Mouse (Mus musculus) granulocyte monocyte progenitor cell, adult 5-6 weeks (primary cell): Measurements from ENCODE around the gene Bcl3. TPM values are rescaled to one million over a fixed set of nuclear protein-coding genes. Genes with fewer than 3 reads are reported as not detected.

Source experiments
- ATAC-seq: replicated peaks from 2 replicates; pipeline ENCODE4 v1.8.0; 2016; ENCODE audit warnings: mild to moderate bottlenecking, moderate TSS enrichment, inconsistent platforms; ENCODE audit not compliant: poor library complexity, severe bottlenecking
- total RNA-seq, 2 experiments: library from RNA; stranded (forward) in 1 of 2; stranded (reverse) in 1 of 2; fragments of 200-712, 200-1000 nt in 1 of 2; fragments of >200 nt in 1 of 2; fragmentation: Nextera tagmentation in 1 of 2; gene quantifications; 2 replicates each; pipeline ENCODE4 v1.2.3; 2014 to 2017

The Bcl3 gene
- total RNA-seq, 2 experiments from 2014 or later = 0.57 to 8.5 TPM

GRCm38 (mm10) chr7:19777049-19777723 lies 45.4 kb downstream of the Bcl3 start:
- 0 out of 2 replicates have a peak, but pooled peaks have one; percentile 20 for ATAC-seq

GRCm38 (mm10) chr7:19771682-19772081 lies 50.9 kb downstream of the Bcl3 start:
- no peak for ATAC-seq

- no peak for ATAC-seq
Measured at GRCm38 (mm10) chr7:19770984-19771391, 51.6 kb downstream of the Bcl3 start, which contains the start of gene Bcam. TSS of gene Bcam (minus strand) at chr7:19771016.

DNA sequence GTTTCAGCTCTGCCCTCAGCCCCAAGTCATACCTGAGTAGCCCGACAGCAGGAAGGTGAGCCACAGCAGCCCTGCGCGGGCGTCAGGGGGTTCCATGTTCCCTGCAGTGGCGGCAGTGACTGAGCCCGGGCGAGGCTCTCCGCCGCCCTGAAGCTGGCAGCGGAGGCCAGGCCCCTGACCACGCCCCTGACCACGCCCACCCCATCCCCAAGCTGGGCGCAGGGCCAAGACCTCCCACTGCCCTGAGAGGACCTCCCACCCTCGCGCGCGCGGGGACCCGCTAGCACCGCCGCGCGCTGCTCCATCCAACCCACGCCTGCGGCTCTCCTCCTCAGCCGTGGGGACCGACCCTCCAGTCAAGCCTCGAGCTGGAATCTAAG lies 52.2 kb downstream of the Bcl3 start:
- peak; percentile 63 for ATAC-seq

DNA sequence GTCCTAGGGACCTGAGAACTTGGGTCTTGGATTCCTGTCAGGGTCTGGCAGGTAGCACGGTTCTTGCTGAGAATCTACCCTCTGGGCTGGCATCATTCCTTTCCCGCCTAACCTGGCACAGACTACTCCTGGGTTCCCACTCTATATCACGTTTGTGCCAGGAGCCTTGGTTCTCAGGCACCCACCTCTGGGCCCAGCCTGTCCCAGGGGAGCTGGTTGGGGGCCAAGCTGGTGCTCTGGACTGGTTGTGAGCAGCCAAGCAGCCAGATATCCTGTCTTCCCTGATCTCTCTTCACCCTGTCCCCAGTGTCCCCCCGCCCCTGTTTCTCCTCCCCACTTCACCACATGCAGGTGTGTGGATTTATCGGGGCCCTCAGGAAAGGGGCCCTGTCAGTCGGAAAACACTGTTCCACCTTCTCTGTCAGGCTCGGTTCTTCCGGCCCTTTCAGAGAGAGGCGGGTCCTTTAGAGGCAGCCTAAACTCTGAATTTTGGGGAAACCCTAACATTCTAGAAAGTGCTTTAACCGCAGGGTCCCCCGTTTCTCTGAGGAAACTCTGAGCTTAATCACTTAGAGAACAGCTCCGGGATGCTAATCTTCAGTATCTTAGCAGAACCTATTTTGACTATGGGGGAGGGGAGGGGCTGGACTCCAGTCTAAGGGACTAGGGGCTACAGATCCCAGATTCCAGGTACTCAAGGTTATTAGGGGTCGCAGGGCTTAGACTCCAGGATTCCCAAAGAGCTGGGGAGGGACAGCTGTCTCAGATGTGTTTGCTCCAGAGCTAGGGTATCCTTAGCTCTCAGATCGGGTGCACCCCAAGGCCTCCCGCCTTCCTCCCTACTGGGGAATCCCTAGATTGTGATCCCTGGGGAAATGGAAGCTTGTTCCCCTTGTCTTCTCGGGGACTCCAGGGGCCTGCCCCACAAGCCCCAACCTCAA lies 52.9 kb downstream of the Bcl3 start:
- ATAC-seq = no peak

DNA sequence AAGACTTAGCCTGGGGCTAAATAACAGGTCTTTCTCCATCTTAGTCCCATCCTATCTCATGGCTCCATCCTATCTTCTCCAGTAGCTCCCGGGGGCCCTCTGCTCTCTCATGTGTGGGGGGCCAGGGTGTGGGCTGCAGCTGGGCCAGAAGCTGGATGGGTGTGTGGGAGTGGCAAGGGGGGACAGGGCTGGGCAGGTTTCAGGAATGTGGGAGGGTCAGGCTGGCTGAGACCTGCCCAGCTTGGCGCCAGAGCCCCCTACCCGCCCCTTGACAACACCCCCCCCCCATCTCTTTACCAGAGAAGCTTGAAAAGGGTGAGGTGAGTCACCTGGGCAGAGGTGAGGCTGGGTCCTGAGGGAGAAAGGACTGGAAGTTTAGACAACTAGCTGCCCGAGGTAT lies 53.6 kb downstream of the Bcl3 start:
- no peak for ATAC-seq

DNA sequence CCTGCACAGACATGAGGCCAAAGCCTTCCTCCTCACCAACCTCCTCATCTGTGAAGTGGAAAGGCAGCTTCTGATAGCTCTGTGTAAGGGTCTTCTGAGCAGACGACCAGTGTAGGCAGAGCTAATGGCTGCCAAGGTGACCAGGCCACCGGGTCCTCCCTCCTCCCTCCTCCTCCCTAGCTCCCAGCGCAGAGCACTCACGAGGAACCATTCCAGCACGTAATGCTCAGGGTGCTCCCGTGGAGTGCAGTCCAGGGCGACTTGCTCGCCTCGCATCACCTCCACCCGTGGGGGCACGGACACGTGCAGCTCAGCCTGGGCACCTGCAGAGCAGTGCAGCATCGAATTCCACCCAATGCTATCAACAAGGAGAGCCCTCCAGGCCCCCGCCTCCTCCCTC lies 54.3 kb downstream of the Bcl3 start:
- no peak for ATAC-seq

DNA sequence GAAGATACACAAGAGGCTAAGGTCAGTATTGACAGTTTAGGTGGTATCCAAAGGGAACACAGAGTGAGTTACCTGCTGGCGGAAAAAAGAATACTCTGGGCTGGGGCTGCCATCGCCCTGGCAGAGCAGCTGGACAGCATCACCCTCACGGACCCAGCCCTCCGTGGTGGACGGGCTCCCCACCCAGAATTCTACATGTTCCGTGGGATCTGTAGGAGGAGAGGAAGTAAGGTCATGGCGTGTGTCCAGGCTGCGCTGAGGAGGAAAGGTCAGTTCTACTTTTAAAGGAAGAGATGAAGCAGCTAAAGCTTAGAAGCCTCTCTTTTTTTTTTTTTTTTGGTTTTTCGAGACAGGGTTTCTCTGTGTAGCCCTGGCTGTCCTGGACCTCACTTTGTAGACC lies 58.0 kb downstream of the Bcl3 start:
- no peak for ATAC-seq

DNA sequence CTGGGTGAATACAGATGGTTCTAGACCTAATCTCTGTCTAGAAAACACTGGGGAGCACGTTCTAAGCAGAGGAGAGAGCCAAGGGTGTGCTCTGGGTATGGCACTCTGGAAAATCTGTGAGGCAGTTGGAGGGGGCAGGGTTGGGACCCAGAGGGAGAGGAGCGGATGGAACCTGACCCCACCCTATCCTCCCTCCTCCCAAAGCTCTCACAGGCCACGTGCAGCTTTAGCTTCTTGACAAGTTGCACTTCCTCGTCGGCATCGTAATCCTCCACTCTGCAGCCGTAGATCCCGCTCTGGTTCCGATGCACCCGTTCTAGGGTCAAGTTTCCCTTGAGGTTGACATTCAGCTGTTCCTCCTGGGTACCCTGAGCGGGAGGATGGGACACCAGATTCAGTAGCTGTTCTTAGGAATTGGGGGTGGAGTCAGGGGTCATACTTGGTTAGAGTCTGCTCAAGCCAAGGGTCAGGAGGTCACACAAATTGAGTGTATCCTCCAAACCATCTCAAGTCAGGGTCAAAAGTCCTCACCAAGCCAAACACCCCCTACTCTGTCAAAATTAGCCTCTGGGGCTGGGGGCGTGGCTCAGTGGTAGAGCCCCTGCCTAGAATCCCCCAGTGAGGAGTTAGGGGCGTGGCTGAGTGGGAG lies 58.6 kb downstream of the Bcl3 start:
- peak; percentile 77 for ATAC-seq

- ATAC-seq = no peak
Measured at GRCm38 (mm10) chr7:19762283-19762682, 60.3 kb downstream of the Bcl3 start.

- ATAC-seq = no peak
Measured at GRCm38 (mm10) chr7:19760021-19760420, 62.5 kb downstream of the Bcl3 start.

DNA sequence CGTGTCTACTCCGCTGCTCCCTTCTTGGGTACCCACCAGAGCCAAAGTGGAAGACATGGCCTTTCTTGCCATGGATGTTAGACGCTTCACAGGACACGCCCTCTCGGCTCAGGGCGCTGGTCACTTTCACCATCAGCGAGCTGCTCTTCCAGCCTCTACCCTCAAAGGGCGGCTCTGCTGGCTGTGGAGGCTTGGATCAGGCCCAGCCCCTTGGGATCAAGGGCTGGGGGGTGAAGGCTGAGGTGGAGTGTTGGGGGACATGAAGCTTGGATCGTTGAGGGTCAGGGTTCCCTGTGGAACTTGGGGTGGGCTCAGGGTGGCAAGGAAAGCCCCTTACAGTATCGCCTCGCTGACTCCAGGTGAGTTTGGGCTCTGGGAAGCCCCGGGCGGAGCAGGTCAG lies 63.9 kb downstream of the Bcl3 start:
- ATAC-seq = no peak

Other genes starting within 250 kb of the Bcl3 start
- 3.9 and 7.0 TPM in 2 replicates for gene Zfp296, start 245.5 kb downstream of the Bcl3 start, total RNA-seq (2014; fragmentation: Nextera tagmentation)
- 3.8 and 3.9 TPM in 2 replicates for gene Zfp296, start 245.5 kb downstream of the Bcl3 start, total RNA-seq (2017)
- gene Gemin7, start 245.2 kb downstream of the Bcl3 start, total RNA-seq (2014; fragmentation: Nextera tagmentation) = 66.1 and 70.9 TPM in 2 replicates
- 37.8 and 44.3 TPM in 2 replicates for gene Gemin7, start 245.2 kb downstream of the Bcl3 start, total RNA-seq (2017)
- 24.2 and 40.8 TPM in 2 replicates for gene Clasrp, start 218.3 kb downstream of the Bcl3 start, total RNA-seq (2014; fragmentation: Nextera tagmentation)
- gene Clasrp, start 218.3 kb downstream of the Bcl3 start, total RNA-seq (2017) = 19.6 TPM in 2 replicates
- 1.2 TPM in 1 of 2 replicates, not detected in the other for gene Relb, start 193.3 kb downstream of the Bcl3 start, total RNA-seq (2014; fragmentation: Nextera tagmentation)
- 1.4 and 1.9 TPM in 2 replicates for gene Relb, start 193.3 kb downstream of the Bcl3 start, total RNA-seq (2017)
- 29.9 and 41.7 TPM in 2 replicates for gene Clptm1, start 157.7 kb downstream of the Bcl3 start, total RNA-seq (2014; fragmentation: Nextera tagmentation)
- 32.0 and 36.5 TPM in 2 replicates for gene Clptm1, start 157.7 kb downstream of the Bcl3 start, total RNA-seq (2017)
- 3.3 and 5.9 TPM in 2 replicates for gene Apoc2, start 144.8 kb downstream of the Bcl3 start, total RNA-seq (2014; fragmentation: Nextera tagmentation)
- 1.3 TPM in 1 of 2 replicates, not detected in the other for gene Apoc2, start 144.8 kb downstream of the Bcl3 start, total RNA-seq (2017)
- not detected in 2 replicates for gene Gm44805, start 141.3 kb downstream of the Bcl3 start, total RNA-seq (2014; fragmentation: Nextera tagmentation)
- gene Gm44805, start 141.3 kb downstream of the Bcl3 start, total RNA-seq (2017) = not detected in 2 replicates
- gene Apoc4, start 141.3 kb downstream of the Bcl3 start, total RNA-seq (2014; fragmentation: Nextera tagmentation) = not detected in 2 replicates
- gene Apoc4, start 141.3 kb downstream of the Bcl3 start, total RNA-seq (2017) = not detected in 2 replicates
- 10.3 and 17.9 TPM in 2 replicates for gene Apoc1, start 130.1 kb downstream of the Bcl3 start, total RNA-seq (2014; fragmentation: Nextera tagmentation)
- gene Apoc1, start 130.1 kb downstream of the Bcl3 start, total RNA-seq (2017) = 0.57 and 10.6 TPM in 2 replicates
- 21.9 and 23.5 TPM in 2 replicates for gene Apoe, start 123.6 kb downstream of the Bcl3 start, total RNA-seq (2014; fragmentation: Nextera tagmentation)
- gene Apoe, start 123.6 kb downstream of the Bcl3 start, total RNA-seq (2017) = 59.3 and 90.6 TPM in 2 replicates
- 70.2 and 76.7 TPM in 2 replicates for gene Tomm40, start 107.3 kb downstream of the Bcl3 start, total RNA-seq (2014; fragmentation: Nextera tagmentation)
- gene Tomm40, start 107.3 kb downstream of the Bcl3 start, total RNA-seq (2017) = 36.2 and 47.0 TPM in 2 replicates
- 1.7 and 2.0 TPM in 2 replicates for gene Nectin2, start 72.3 kb downstream of the Bcl3 start, total RNA-seq (2014; fragmentation: Nextera tagmentation)
- 1.6 and 1.8 TPM in 2 replicates for gene Nectin2, start 72.3 kb downstream of the Bcl3 start, total RNA-seq (2017)
- gene Bcam, start 51.8 kb downstream of the Bcl3 start, total RNA-seq (2014; fragmentation: Nextera tagmentation) = not detected in 2 replicates
- gene Bcam, start 51.8 kb downstream of the Bcl3 start, total RNA-seq (2017) = not detected in 2 replicates
- gene Cblc, start 26.0 kb downstream of the Bcl3 start, total RNA-seq (2014; fragmentation: Nextera tagmentation) = not detected in 2 replicates
- gene Cblc, start 26.0 kb downstream of the Bcl3 start, total RNA-seq (2017) = not detected in 2 replicates
- not detected in 2 replicates for gene Gm19345, start 29.2 kb upstream of the Bcl3 start, total RNA-seq (2014; fragmentation: Nextera tagmentation)
- not detected in 2 replicates for gene Gm19345, start 29.2 kb upstream of the Bcl3 start, total RNA-seq (2017)
- gene Ceacam16, start 38.5 kb upstream of the Bcl3 start, total RNA-seq (2014; fragmentation: Nextera tagmentation) = not detected in 2 replicates
- 0.56 TPM in 1 of 2 replicates, not detected in the other for gene Ceacam16, start 38.5 kb upstream of the Bcl3 start, total RNA-seq (2017)
- not detected in 2 replicates for gene Ceacam19, start 65.2 kb upstream of the Bcl3 start, total RNA-seq (2014; fragmentation: Nextera tagmentation)
- not detected in 2 replicates for gene Ceacam19, start 65.2 kb upstream of the Bcl3 start, total RNA-seq (2017)
- gene Pvr, start 98.4 kb upstream of the Bcl3 start, total RNA-seq (2014; fragmentation: Nextera tagmentation) = 10.7 and 32.3 TPM in 2 replicates
- 10.9 and 11.3 TPM in 2 replicates for gene Pvr, start 98.4 kb upstream of the Bcl3 start, total RNA-seq (2017)
- gene Igsf23, start 128.0 kb upstream of the Bcl3 start, total RNA-seq (2014; fragmentation: Nextera tagmentation) = 3.4 TPM in 1 of 2 replicates, not detected in the other
- not detected in 2 replicates for gene Igsf23, start 128.0 kb upstream of the Bcl3 start, total RNA-seq (2017)
- not detected in 2 replicates for gene Ceacam20, start 142.6 kb upstream of the Bcl3 start, total RNA-seq (2014; fragmentation: Nextera tagmentation)
- not detected in 2 replicates for gene Ceacam20, start 142.6 kb upstream of the Bcl3 start, total RNA-seq (2017)
- not detected in 2 replicates for gene Nlrp9b, start 168.7 kb upstream of the Bcl3 start, total RNA-seq (2014; fragmentation: Nextera tagmentation)
- gene Nlrp9b, start 168.7 kb upstream of the Bcl3 start, total RNA-seq (2017) = not detected in 2 replicates